Mouse (Mus musculus): ENCODE measurements around the gene Zmiz1. TPM values are rescaled to one million over a fixed set of nuclear protein-coding genes. Genes with fewer than 3 reads are reported as not detected.

Zmiz1 gene
- polyA plus RNA-seq, 1 experiment from 2014 or later = 37.4 TPM

DNA sequence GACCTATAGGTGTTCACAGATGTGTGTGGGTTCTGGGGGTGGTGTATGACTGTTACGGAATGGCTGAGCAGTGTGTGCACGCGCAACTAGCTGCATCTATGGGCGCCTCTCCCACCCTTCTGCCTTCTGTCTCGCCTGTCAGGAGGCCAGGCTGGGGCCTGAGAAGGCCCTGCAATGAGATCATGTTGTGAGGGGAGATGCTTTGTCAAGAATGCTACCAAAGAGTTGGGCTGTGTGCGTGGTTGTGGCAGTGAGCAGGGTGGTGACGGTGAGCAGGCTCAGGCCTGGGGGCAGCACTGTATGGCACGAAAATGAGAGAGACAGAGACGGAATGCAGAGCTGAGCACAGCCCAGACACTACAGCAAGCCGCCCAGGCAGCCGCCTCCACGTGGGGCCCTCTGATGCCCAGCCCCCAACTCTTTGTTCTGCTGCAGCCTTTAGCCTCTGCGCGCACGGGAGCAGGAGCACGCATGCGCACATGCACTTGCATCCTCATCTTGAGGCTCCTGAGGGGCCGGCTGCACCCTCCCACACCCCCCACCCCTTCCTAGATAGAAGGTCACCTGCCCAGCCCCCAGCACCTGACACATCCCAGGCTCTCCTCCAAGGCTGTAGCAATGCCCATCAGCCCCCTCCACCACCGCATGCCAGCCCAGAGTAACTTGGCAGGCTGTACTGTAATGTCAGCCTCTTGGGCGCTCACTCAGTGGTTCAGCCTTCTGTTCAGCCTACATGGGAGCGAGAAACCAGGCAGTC lies 126.7 kb downstream of the Zmiz1 start:
- ATAC-seq (replicated peaks; ENCODE audit: low FRiP score, low TSS enrichment, low read depth) = peak; percentile 72
- peak; percentile 79 for DNase-seq (ENCODE audit: low spot score)
- H3K36me3 ChIP-seq (ENCODE audit: control insufficient read depth, insufficient read depth, low read length) = peaks cover 42% of the 10 kb centered on the region
- H3K27me3 ChIP-seq (replicated peaks; ENCODE audit: control insufficient read depth, insufficient read depth, low read length) = no peaks in the 10 kb centered on the region
- no peak overlapping the region for H3K4me3 ChIP-seq (ENCODE audit: low read depth, low read length)
- peak overlapping the region; percentile 16; the same call in 1 of the 2 replicates for H3K9ac ChIP-seq (ENCODE audit: low read length)
- no peaks in the 10 kb centered on the region for H3K9me3 ChIP-seq (ENCODE audit: control insufficient read depth, low read length)
- peak overlapping the region; percentile 26; the same call in 1 of the 2 replicates for H3K4me2 ChIP-seq (ENCODE audit: low read length)
- peak overlapping the region; percentile 85 for H3K27ac ChIP-seq (ENCODE audit: low read depth)
- WGBS = 19% methylated on average over 21 of the region's 21 CpGs
- H3K4me1 ChIP-seq (replicated peaks; ENCODE audit: control insufficient read depth, insufficient read depth, low read length) = peaks cover 62% of the 10 kb centered on the region

DNA sequence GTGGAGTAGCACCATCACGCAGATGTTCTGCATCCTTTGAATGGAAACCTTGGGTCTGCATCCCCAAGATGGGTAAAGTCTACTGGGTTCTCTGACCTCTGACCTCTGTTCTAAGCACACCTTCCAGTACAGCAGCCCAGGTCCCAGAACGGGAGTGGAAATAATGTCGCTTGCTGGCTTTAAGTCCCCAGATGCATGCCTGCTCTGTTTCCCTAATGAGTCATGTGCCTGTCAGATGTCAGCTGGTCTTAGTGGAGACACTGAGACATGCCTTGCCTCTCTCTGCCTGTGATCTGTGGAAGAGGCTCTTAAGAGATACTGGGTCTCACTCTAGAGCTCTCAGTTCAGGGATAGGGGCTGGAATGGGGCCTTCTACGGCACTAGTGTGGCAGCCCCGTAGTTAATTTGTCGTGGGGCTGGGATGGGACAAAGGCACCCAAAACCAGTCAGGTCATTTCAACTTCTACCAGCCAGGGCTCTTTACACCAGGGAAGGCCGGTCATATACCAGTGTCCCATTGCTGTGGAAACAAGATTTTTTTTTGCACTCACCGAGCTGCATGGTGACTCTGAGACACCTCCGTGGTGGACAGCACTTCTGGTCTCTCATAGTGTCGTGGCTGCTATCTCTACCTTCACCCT lies 128.0 kb downstream of the Zmiz1 start:
- peak overlapping the region; percentile 85 for H3K27ac ChIP-seq (ENCODE audit: low read depth)
- 0 out of 2 replicates have a peak overlapping the region, but pooled peaks have one; percentile 1 for H3K4me2 ChIP-seq (ENCODE audit: low read length)
- peaks cover 31% of the 10 kb centered on the region for H3K36me3 ChIP-seq (ENCODE audit: control insufficient read depth, insufficient read depth, low read length)
- H3K4me3 ChIP-seq (ENCODE audit: low read depth, low read length) = no peak overlapping the region
- DNase-seq (ENCODE audit: low spot score) (no peak), ATAC-seq (replicated peaks; ENCODE audit: low FRiP score, low TSS enrichment, low read depth) (no peak)
- H3K4me1 ChIP-seq (replicated peaks; ENCODE audit: control insufficient read depth, insufficient read depth, low read length) = peaks cover 63% of the 10 kb centered on the region
- no peaks in the 10 kb centered on the region for H3K9me3 ChIP-seq (ENCODE audit: control insufficient read depth, low read length)
- 36% methylated on average over 10 of the region's 10 CpGs for WGBS
- H3K9ac ChIP-seq (ENCODE audit: low read length) = peak overlapping the region; percentile 23; the same call in 1 of the 2 replicates
- H3K27me3 ChIP-seq (replicated peaks; ENCODE audit: control insufficient read depth, insufficient read depth, low read length) = no peaks in the 10 kb centered on the region

GRCm38 (mm10) chr14:25587487-25588001 lies 128.6 kb downstream of the Zmiz1 start:
- H3K4me1 ChIP-seq (replicated peaks; ENCODE audit: control insufficient read depth, insufficient read depth, low read length) = peaks cover 63% of the 10 kb centered on the region

DNA sequence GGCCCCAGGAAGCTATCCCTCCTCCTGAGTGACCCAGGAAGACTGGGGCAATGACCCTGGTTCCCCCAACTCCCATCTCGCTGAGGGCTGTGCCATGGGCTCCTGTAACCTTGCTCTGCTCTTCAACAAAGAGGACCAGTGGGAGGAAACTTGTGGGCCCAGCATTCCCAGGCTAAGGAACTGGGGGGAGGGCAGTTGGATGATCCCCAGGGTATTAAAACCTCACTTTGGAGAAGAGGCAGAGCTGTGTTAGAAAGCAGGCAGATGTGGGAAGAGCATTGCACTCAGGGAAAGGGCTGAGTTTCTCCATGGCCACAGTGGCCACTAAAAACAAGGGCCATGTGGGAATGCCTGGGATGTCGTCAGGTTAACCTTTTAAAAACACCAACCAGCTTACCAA lies 129.2 kb downstream of the Zmiz1 start:
- Histone ChIP-seq H3K27me3 (replicated peaks; ENCODE audit: control insufficient read depth, insufficient read depth, low read length) (no peaks in the 10 kb centered on the region), H3K4me3 (ENCODE audit: low read depth, low read length) (no peak overlapping the region), H3K4me1 (replicated peaks; ENCODE audit: control insufficient read depth, insufficient read depth, low read length) (peaks cover 64% of the 10 kb centered on the region), H3K36me3 (ENCODE audit: control insufficient read depth, insufficient read depth, low read length) (peaks cover 22% of the 10 kb centered on the region), H3K9ac (ENCODE audit: low read length) (no peak overlapping the region), H3K4me2 (ENCODE audit: low read length) (0 out of 2 replicates have a peak overlapping the region, but pooled peaks have one; percentile 1), H3K9me3 (ENCODE audit: control insufficient read depth, low read length) (no peaks in the 10 kb centered on the region), H3K27ac (ENCODE audit: low read depth) (peak overlapping the region; percentile 85)
- ATAC-seq (replicated peaks; ENCODE audit: low FRiP score, low TSS enrichment, low read depth) = no peak
- 40% methylated on average over 2 of the region's 2 CpGs for WGBS
- DNase-seq (ENCODE audit: low spot score) = no peak

More at GRCm38 (mm10) chr14:25587487-25588001, 128.6 kb downstream of the Zmiz1 start:
- peak overlapping the region; percentile 23; the same call in 1 of the 2 replicates for H3K9ac ChIP-seq (ENCODE audit: low read length)
- H3K9me3 ChIP-seq (ENCODE audit: control insufficient read depth, low read length) = no peaks in the 10 kb centered on the region
- H3K4me2 ChIP-seq (ENCODE audit: low read length) = 0 out of 2 replicates have a peak overlapping the region, but pooled peaks have one; percentile 1
- H3K27ac ChIP-seq (ENCODE audit: low read depth) = peak overlapping the region; percentile 85
- DNase-seq (ENCODE audit: low spot score) (peak; percentile 69), ATAC-seq (replicated peaks; ENCODE audit: low FRiP score, low TSS enrichment, low read depth) (peak; percentile 34; the same call in 1 of the 2 replicates)
- 7% methylated on average over 6 of the region's 6 CpGs for WGBS
- H3K36me3 ChIP-seq (ENCODE audit: control insufficient read depth, insufficient read depth, low read length) = peaks cover 27% of the 10 kb centered on the region
- no peak overlapping the region for H3K4me3 ChIP-seq (ENCODE audit: low read depth, low read length)
- H3K27me3 ChIP-seq (replicated peaks; ENCODE audit: control insufficient read depth, insufficient read depth, low read length) = no peaks in the 10 kb centered on the region

DNA sequence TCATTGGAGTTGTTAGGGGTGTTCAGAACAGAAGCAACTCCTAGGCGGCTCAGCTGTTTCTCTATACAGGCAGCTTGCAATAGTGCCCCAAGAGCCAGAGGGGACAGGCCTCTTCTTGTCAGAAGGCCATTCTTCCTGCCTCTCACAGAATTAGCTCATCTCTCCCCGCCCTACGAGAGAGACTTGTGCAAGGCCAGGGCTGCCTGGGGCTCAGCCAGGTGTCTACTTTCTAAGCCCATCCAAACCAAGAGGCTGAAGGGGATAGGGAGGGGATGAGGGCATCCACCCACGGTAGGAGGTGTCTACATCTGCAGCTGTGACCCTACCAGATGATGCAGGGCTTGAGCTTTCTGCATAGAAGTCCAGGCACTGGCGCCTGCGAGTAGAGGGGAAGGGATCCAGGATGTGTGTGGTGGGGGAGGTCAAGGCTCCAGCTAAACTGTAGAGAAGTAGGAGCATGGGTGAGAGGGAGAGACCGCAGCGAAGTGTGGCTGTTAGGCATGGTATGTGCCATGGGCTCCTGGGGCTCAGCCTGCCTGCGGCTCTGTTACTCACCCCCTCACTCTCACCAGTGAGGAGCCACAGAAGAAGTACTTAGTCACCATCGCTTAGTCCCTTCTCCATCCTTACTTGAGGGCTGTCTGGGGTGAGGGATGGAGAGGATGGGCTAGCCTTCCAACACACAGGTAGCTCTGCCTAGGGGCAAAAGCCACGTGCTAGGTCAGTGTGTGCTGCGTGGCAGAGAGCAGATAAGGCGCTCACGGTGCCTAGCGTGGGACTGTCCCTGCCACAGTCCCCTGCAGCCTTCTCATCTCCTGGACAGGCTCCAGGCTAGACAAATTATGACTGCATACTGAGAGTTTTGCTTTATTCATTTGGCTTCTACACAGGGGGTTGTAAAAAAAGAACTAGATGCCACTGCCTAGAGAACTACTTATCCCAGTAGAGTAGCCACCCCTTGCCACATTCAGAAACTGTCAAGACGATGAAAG lies 130.3 kb downstream of the Zmiz1 start:
- no peak overlapping the region for H3K4me2 ChIP-seq (ENCODE audit: low read length)
- no peaks in the 10 kb centered on the region for H3K9me3 ChIP-seq (ENCODE audit: control insufficient read depth, low read length)
- 64% methylated on average over 16 of the region's 16 CpGs for WGBS
- ATAC-seq (replicated peaks; ENCODE audit: low FRiP score, low TSS enrichment, low read depth) (no peak), DNase-seq (ENCODE audit: low spot score) (no peak)
- H3K4me1 ChIP-seq (replicated peaks; ENCODE audit: control insufficient read depth, insufficient read depth, low read length) = peaks cover 66% of the 10 kb centered on the region
- H3K27ac ChIP-seq (ENCODE audit: low read depth) = peak overlapping the region; percentile 85
- no peak overlapping the region for H3K4me3 ChIP-seq (ENCODE audit: low read depth, low read length)
- H3K9ac ChIP-seq (ENCODE audit: low read length) = no peak overlapping the region
- no peaks in the 10 kb centered on the region for H3K27me3 ChIP-seq (replicated peaks; ENCODE audit: control insufficient read depth, insufficient read depth, low read length)
- H3K36me3 ChIP-seq (ENCODE audit: control insufficient read depth, insufficient read depth, low read length) = peaks cover 11% of the 10 kb centered on the region

GRCm38 (mm10) chr14:25591000-25591399 lies 132.0 kb downstream of the Zmiz1 start:
- no peak overlapping the region for H3K27ac ChIP-seq (ENCODE audit: low read depth)
- no peaks in the 10 kb centered on the region for H3K27me3 ChIP-seq (replicated peaks; ENCODE audit: control insufficient read depth, insufficient read depth, low read length)
- no peak overlapping the region for H3K4me3 ChIP-seq (ENCODE audit: low read depth, low read length)
- DNase-seq (ENCODE audit: low spot score) (no peak), ATAC-seq (replicated peaks; ENCODE audit: low FRiP score, low TSS enrichment, low read depth) (no peak)
- H3K4me2 ChIP-seq (ENCODE audit: low read length) = no peak overlapping the region
- peaks cover 56% of the 10 kb centered on the region for H3K4me1 ChIP-seq (replicated peaks; ENCODE audit: control insufficient read depth, insufficient read depth, low read length)
- WGBS = 42% methylated on average over 4 of the region's 5 CpGs
- peaks cover 8% of the 10 kb centered on the region; the same call in 1 of the 2 replicates for H3K36me3 ChIP-seq (ENCODE audit: control insufficient read depth, insufficient read depth, low read length)
- H3K9ac ChIP-seq (ENCODE audit: low read length) = no peak overlapping the region
- no peaks in the 10 kb centered on the region for H3K9me3 ChIP-seq (ENCODE audit: control insufficient read depth, low read length)

DNA sequence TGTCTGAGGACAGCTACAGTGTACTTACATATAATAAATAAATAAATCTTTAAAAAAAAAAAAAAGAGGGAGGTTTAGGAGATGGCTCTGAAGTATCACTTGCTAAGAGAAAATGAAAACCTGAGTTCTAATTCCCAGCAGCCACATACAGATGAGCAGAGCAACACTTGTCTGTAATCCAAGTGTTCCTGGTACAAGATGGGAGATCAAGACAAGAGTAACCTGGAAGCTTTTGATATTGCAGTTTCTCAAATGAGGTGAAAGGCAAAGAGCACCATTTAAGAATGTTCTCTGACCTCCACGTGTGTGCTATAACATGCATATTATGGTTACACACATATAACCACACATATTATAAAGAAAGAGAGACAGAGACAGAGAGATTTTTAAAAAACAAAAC lies 132.4 kb downstream of the Zmiz1 start:
- ATAC-seq (replicated peaks; ENCODE audit: low FRiP score, low TSS enrichment, low read depth) (no peak), DNase-seq (ENCODE audit: low spot score) (no peak)
- Histone ChIP-seq H3K27me3 (replicated peaks; ENCODE audit: control insufficient read depth, insufficient read depth, low read length) (no peaks in the 10 kb centered on the region), H3K9ac (ENCODE audit: low read length) (no peak overlapping the region), H3K27ac (ENCODE audit: low read depth) (no peak overlapping the region), H3K9me3 (ENCODE audit: control insufficient read depth, low read length) (no peaks in the 10 kb centered on the region), H3K4me1 (replicated peaks; ENCODE audit: control insufficient read depth, insufficient read depth, low read length) (peaks cover 52% of the 10 kb centered on the region), H3K4me2 (ENCODE audit: low read length) (no peak overlapping the region), H3K36me3 (ENCODE audit: control insufficient read depth, insufficient read depth, low read length) (peaks cover 11% of the 10 kb centered on the region; the same call in 1 of the 2 replicates), H3K4me3 (ENCODE audit: low read depth, low read length) (no peak overlapping the region)
- WGBS = 94% methylated on average over 1 of the region's 1 CpGs

GRCm38 (mm10) chr14:25592522-25592921 lies 133.5 kb downstream of the Zmiz1 start:
- Histone ChIP-seq H3K36me3 (ENCODE audit: control insufficient read depth, insufficient read depth, low read length) (peaks cover 18% of the 10 kb centered on the region; the same call in 1 of the 2 replicates), H3K4me3 (ENCODE audit: low read depth, low read length) (no peak overlapping the region), H3K4me2 (ENCODE audit: low read length) (no peak overlapping the region), H3K4me1 (replicated peaks; ENCODE audit: control insufficient read depth, insufficient read depth, low read length) (peaks cover 41% of the 10 kb centered on the region), H3K9ac (ENCODE audit: low read length) (no peak overlapping the region), H3K9me3 (ENCODE audit: control insufficient read depth, low read length) (no peaks in the 10 kb centered on the region), H3K27ac (ENCODE audit: low read depth) (no peak overlapping the region), H3K27me3 (replicated peaks; ENCODE audit: control insufficient read depth, insufficient read depth, low read length) (no peaks in the 10 kb centered on the region)
- ATAC-seq (replicated peaks; ENCODE audit: low FRiP score, low TSS enrichment, low read depth) = no peak
- 60% methylated on average over 6 of the region's 6 CpGs for WGBS
- DNase-seq (ENCODE audit: low spot score) = no peak
